Mouse (Mus musculus) heart, postnatal 0 days (tissue): Measurements from ENCODE around the gene Gpm6a. TPM values are rescaled to one million over a fixed set of nuclear protein-coding genes. Genes with fewer than 3 reads are reported as not detected.

ENCODE experiments used
- ATAC-seq: fragments of 200-750 bp; cut with Nextera tagmentation; 2 replicates; pipeline ENCODE4 v1.8.0; 2017; ENCODE audit warnings: low read depth, moderate number of reproducible peaks, moderate library complexity; ENCODE audit not compliant: insufficient read depth
- DNase-seq: peaks from one replicate; pipeline ENCODE4 v3.0.0-alpha.2; 2016; ENCODE audit warnings: low spot score
- H3K27ac ChIP-seq: fragments of 300-500 bp; sonication (generic); 2 replicates; pipeline ENCODE4 v1.5.1; 2014; ENCODE audit warnings: low read depth, mild to moderate bottlenecking
- H3K27me3 ChIP-seq: fragments of 300-500 bp; sonication (generic); 2 replicates; pipeline ENCODE4 v1.6.1; 2014; ENCODE audit warnings: low read length, mixed read lengths; ENCODE audit not compliant: control insufficient read depth, insufficient read depth
- H3K36me3 ChIP-seq: fragments of 300-500 bp; sonication (generic); replicated peaks from 2 replicates; pipeline ENCODE4 v1.6.1; 2014; ENCODE audit warnings: low read length, mixed read lengths; ENCODE audit not compliant: control insufficient read depth, insufficient read depth
- H3K4me1 ChIP-seq: fragments of 300-500 bp; sonication (generic); 2 replicates; pipeline ENCODE4 v1.6.1; 2014; ENCODE audit warnings: antibody characterized with exemption; ENCODE audit not compliant: control insufficient read depth, insufficient read depth
- H3K4me2 ChIP-seq: fragments of 300-500 bp; sonication (generic); 2 replicates; pipeline ENCODE4 v1.6.1; 2014; ENCODE audit warnings: low read depth, mild to moderate bottlenecking, low read length, moderate library complexity
- H3K4me3 ChIP-seq: fragments of 300-500 bp; sonication (generic); 2 replicates; pipeline ENCODE4 v1.5.1; 2014; ENCODE audit warnings: low read depth, low read length
- H3K9ac ChIP-seq: fragments of 300-500 bp; sonication (generic); replicated peaks from 2 replicates; pipeline ENCODE4 v1.6.1; 2014; ENCODE audit warnings: low read depth, low read length, mixed read lengths
- H3K9me3 ChIP-seq: fragments of 300-500 bp; sonication (generic); replicated peaks from 2 replicates; pipeline ENCODE4 v1.6.1; 2016; ENCODE audit warnings: low read length; ENCODE audit not compliant: control insufficient read depth
- CTCF ChIP-seq: IDR thresholded peaks from 2 replicates; pipeline ENCODE4 v1.5.1; 2016; ENCODE audit warnings: antibody characterized with exemption, control low read depth, low read depth
- EP300 ChIP-seq: IDR thresholded peaks from 2 replicates; pipeline ENCODE4 v1.6.1; 2016; ENCODE audit warnings: antibody characterized with exemption, low read depth
- WGBS: fragments of 180-500 bp; shearing (Covaris S2); extraction: QIAGEN DNeasy Blood & Tissue Kit; methylation state at CpG from one replicate; pipeline ENCODE4 v1.1.7; 2014; 5-methylcytosine and 5-hydroxymethylcytosine counted together
- polyA plus RNA-seq: library from polyadenylated mRNA; unstranded; fragments of >200 nt; fragmentation: Nextera tagmentation; extraction: Ambion mirVana; gene quantifications from 2 replicates; pipeline ENCODE4 v1.2.1, GENCODE M21; 2015
- total RNA-seq: library from RNA; depleted of rRNA; stranded (reverse); fragments of >200 nt; gene quantifications from 2 replicates; pipeline ENCODE4 v1.2.3, GENCODE M21; 2014; ENCODE audit warnings: low replicate concordance

Gene Gpm6a
- total and polyA plus RNA-seq, 2 experiments from 2014 or later, result 4.8 to 16.8 TPM

GRCm38 (mm10) chr8:55012228-55012627 is 57.6 kb downstream of the Gpm6a start:
- ATAC-seq, result no peak
- TF ChIP-seq EP300, result no peak
- TF ChIP-seq CTCF, result no peak
- no peak overlapping the region for H3K27ac ChIP-seq

GRCm38 (mm10) chr8:55017071-55017470 is 62.4 kb downstream of the Gpm6a start:
- H3K36me3 ChIP-seq, result no peaks in the 10 kb centered on the region
- WGBS, result 51% methylated on average over 1 of the region's 1 CpGs
- H3K4me2 ChIP-seq, result no peak overlapping the region
- H3K27me3 ChIP-seq, result no peaks in the 10 kb centered on the region
- no peaks in the 10 kb centered on the region for H3K9me3 ChIP-seq
- H3K9ac ChIP-seq, result no peak overlapping the region
- ATAC-seq (no peak), DNase-seq (no peak)
- TF ChIP-seq CTCF (no peak), EP300 (no peak)
- no peak overlapping the region for H3K4me3 ChIP-seq
- no peaks in the 10 kb centered on the region for H3K4me1 ChIP-seq
- no peak overlapping the region for H3K27ac ChIP-seq

More at GRCm38 (mm10) chr8:55012228-55012627, 57.6 kb downstream of the Gpm6a start:
- Histone ChIP-seq H3K27me3 (no peaks in the 10 kb centered on the region), H3K4me2 (no peak overlapping the region), H3K4me1 (no peaks in the 10 kb centered on the region), H3K36me3 (no peaks in the 10 kb centered on the region), H3K9me3 (no peaks in the 10 kb centered on the region), H3K4me3 (no peak overlapping the region), H3K9ac (no peak overlapping the region)
- no peak for DNase-seq
- 50% methylated on average over 2 of the region's 2 CpGs for WGBS

DNA sequence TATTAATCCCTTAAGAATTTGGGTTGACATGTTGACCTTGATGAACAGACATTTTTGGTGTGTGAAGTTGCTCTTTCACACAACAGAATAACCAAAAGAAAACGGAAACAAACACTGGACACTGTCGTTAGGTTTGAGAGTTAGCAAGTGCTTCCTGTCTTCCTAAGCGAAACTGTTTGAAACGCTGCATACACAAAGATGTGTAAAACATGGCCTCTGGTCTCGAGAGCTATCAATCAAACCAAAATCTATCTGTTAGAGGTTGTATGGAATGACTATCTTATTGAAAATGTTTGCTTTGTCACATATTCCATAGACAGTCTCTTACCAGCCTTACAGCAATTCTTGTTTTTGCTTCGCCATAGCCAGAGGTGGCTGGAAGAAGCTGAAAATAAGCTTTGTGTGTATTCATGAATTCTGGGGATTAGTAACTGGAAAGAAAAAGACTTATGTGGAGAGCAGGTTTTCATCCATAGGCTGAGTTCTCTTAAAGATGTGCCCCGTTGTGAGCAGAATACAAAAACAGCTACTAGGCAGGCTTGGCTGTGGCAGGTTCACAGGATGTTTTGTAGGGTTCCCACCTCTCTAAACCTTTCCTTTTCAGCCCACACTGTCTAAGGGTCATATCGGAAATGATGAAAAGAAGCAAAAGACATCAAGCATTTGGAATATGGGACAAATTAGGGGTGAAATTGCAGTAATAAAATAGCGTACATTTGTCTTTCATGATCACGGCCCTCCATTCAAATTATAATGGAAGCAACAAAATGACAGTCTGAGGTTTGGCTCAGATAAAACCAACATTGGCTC is 71.4 kb downstream of the Gpm6a start:
- no peak overlapping the region for H3K27ac ChIP-seq
- H3K4me2 ChIP-seq, result no peak overlapping the region
- H3K4me1 ChIP-seq, result no peaks in the 10 kb centered on the region
- no peaks in the 10 kb centered on the region for H3K27me3 ChIP-seq
- no peak overlapping the region for H3K9ac ChIP-seq
- DNase-seq (no peak), ATAC-seq (no peak)
- WGBS, result 60% methylated on average over 10 of the region's 10 CpGs
- H3K36me3 ChIP-seq, result no peaks in the 10 kb centered on the region
- no peaks in the 10 kb centered on the region for H3K9me3 ChIP-seq
- H3K4me3 ChIP-seq, result no peak overlapping the region
- TF ChIP-seq CTCF (no peak), EP300 (no peak)

- ATAC-seq (no peak), DNase-seq (no peak)
- no peak overlapping the region for H3K4me2 ChIP-seq
- no peaks in the 10 kb centered on the region for H3K27me3 ChIP-seq
- WGBS, result 73% methylated on average over 2 of the region's 2 CpGs
- H3K4me3 ChIP-seq, result no peak overlapping the region
- H3K36me3 ChIP-seq, result no peaks in the 10 kb centered on the region
- no peak overlapping the region for H3K27ac ChIP-seq
- H3K9me3 ChIP-seq, result no peaks in the 10 kb centered on the region
- H3K9ac ChIP-seq, result no peak overlapping the region
- TF ChIP-seq EP300 (no peak), CTCF (no peak)
- H3K4me1 ChIP-seq, result no peaks in the 10 kb centered on the region
Measured at GRCm38 (mm10) chr8:55026661-55027000, 72.0 kb downstream of the Gpm6a start.

- Histone ChIP-seq H3K4me2 (no peak overlapping the region), H3K9ac (no peak overlapping the region), H3K36me3 (no peaks in the 10 kb centered on the region), H3K4me3 (no peak overlapping the region), H3K27me3 (no peaks in the 10 kb centered on the region), H3K4me1 (no peaks in the 10 kb centered on the region), H3K27ac (no peak overlapping the region), H3K9me3 (no peaks in the 10 kb centered on the region)
- no peak for DNase-seq
- no peak for ATAC-seq
- TF ChIP-seq CTCF (no peak), EP300 (no peak)
- WGBS, result 71% methylated on average over 2 of the region's 2 CpGs
Measured at GRCm38 (mm10) chr8:55028371-55028770, 73.7 kb downstream of the Gpm6a start.

GRCm38 (mm10) chr8:55031099-55031498 is 76.5 kb downstream of the Gpm6a start:
- Histone ChIP-seq H3K4me3 (no peak overlapping the region), H3K36me3 (no peaks in the 10 kb centered on the region), H3K9ac (no peak overlapping the region), H3K9me3 (no peaks in the 10 kb centered on the region), H3K27me3 (no peaks in the 10 kb centered on the region), H3K27ac (no peak overlapping the region), H3K4me2 (no peak overlapping the region), H3K4me1 (no peaks in the 10 kb centered on the region)
- no peak for DNase-seq
- ATAC-seq, result no peak
- no peak for TF ChIP-seq CTCF
- TF ChIP-seq EP300, result no peak
